Comparison of ENCODE assay signal across 10 mouse cellular contexts in the genomic region with DNA sequence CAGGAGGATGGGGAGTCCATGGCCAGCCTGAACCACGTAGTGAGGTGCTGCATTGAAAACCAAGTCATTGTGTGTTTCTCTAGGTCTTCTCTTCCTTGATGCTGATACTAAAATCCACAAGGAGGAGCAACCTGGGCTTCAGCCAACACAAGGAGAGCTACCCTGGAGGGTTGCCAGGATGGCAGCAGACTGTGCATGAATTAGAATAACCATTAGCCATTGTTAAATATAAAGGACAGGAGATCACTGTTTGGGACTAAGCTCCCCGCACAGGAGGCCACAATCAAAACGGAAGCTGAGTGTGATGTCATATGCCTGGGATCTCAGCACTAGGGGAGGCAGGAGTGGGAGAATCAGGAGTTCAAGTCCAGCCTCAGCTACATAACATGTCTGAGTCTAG. TPM values are rescaled to one million over a fixed set of nuclear protein-coding genes. Genes with fewer than 3 reads are reported as not detected.
DNase-seq lines count a peak whose midpoint lies in the region; ATAC-seq and TF ChIP-seq lines count a peak whose summit lies in the region.
"Had no signal": no experiment of that assay in that cellular context is flagged by ENCODE, and none has a peak within 500 bp of the region (broad histone marks: within the 10 kb centered on the region; RNA-seq: fewer than 3 reads in every experiment).

No protein-coding gene starts in this region.

- WGBS in heart, adult 2 months, result 23% methylated on average over 3 of the region's 3 CpGs
- WGBS in heart, embryonic 11.5 days (ENCODE audit: insufficient replicate concordance), result 49% methylated on average over 3 of the region's 3 CpGs
- WGBS in limb, embryonic 10.5 days, result 59% methylated on average over 3 of the region's 3 CpGs
- 61% methylated on average over 3 of the region's 3 CpGs for WGBS in liver, embryonic 12.5 days (ENCODE audit: insufficient replicate concordance)

- no peaks in the 10 kb centered on the region for H3K27me3 ChIP-seq in heart, adult 2 months (ENCODE audit: control insufficient read depth, insufficient read depth, low read length)
- H3K27me3 ChIP-seq in heart, embryonic 11.5 days (ENCODE audit: control insufficient read depth, insufficient read depth, low read length), result no peaks in the 10 kb centered on the region
- H3K27me3 ChIP-seq in limb, embryonic 10.5 days (ENCODE audit: low read depth, poor library complexity, severe bottlenecking), result no peaks in the 10 kb centered on the region
- no peaks in the 10 kb centered on the region for H3K27me3 ChIP-seq in liver, embryonic 12.5 days (replicated peaks)
- H3K27me3 ChIP-seq: neural tube, embryonic 15.5 days had no signal

- no peak for TF ChIP-seq EP300 in heart, adult 2 months (IDR thresholded peaks at IDR 0.05; ENCODE audit: insufficient read depth, low read depth, low read length)

- no peaks in the 10 kb centered on the region for H3K9me3 ChIP-seq in heart, embryonic 11.5 days (replicated peaks; ENCODE audit: control insufficient read depth, low read length)
- H3K9me3 ChIP-seq in limb, embryonic 10.5 days (replicated peaks), result no peaks in the 10 kb centered on the region
- no peaks in the 10 kb centered on the region for H3K9me3 ChIP-seq in liver, embryonic 12.5 days (replicated peaks)
- H3K9me3 ChIP-seq: neural tube, embryonic 15.5 days had no signal

- no peaks in the 10 kb centered on the region for H3K79me2 ChIP-seq in heart, adult 2 months (replicated peaks; ENCODE audit: control insufficient read depth, insufficient read depth, low read length)

- peak; percentile 33 for TF ChIP-seq CTCF in heart, adult 2 months (IDR thresholded peaks at IDR 0.05)

- no peak overlapping the region for H3K4me3 ChIP-seq in heart, adult 2 months
- H3K4me3 ChIP-seq in heart, embryonic 11.5 days (ENCODE audit: low read depth, low read length), result no peak overlapping the region
- no peak overlapping the region for H3K4me3 ChIP-seq in limb, embryonic 10.5 days
- H3K4me3 ChIP-seq in liver, embryonic 12.5 days, result no peak overlapping the region
- H3K4me3 ChIP-seq: erythroblast, embryonic 14.5 days; neural tube, embryonic 15.5 days had no signal

- no peaks in the 10 kb centered on the region for H3K36me3 ChIP-seq in heart, adult 2 months (ENCODE audit: control insufficient read depth, insufficient read depth, low read length)
- H3K36me3 ChIP-seq in heart, embryonic 11.5 days (ENCODE audit: control insufficient read depth, insufficient read depth, low read length), result no peaks in the 10 kb centered on the region
- H3K36me3 ChIP-seq in limb, embryonic 10.5 days, result no peaks in the 10 kb centered on the region
- H3K36me3 ChIP-seq in liver, embryonic 12.5 days, result no peaks in the 10 kb centered on the region
- H3K36me3 ChIP-seq: neural tube, embryonic 15.5 days had no signal

- peaks cover under 1% of the 10 kb centered on the region for H3K4me1 ChIP-seq in heart, adult 2 months (ENCODE audit: control insufficient read depth, insufficient read depth, low read length)
- H3K4me1 ChIP-seq in heart, embryonic 11.5 days (ENCODE audit: control insufficient read depth, insufficient read depth, low read length), result 0 out of 2 replicates have a peak, but pooled peaks cover 2% of the 10 kb centered on the region
- H3K4me1 ChIP-seq in limb, embryonic 10.5 days, result peaks cover 3% of the 10 kb centered on the region; the same call in 1 of the 2 replicates
- peaks cover 9% of the 10 kb centered on the region for H3K4me1 ChIP-seq in liver, embryonic 12.5 days

- no peak overlapping the region for H3K27ac ChIP-seq in heart, adult 2 months
- no peak overlapping the region for H3K27ac ChIP-seq in heart, embryonic 11.5 days (ENCODE audit: low read depth, low read length)
- no peak overlapping the region for H3K27ac ChIP-seq in limb, embryonic 10.5 days
- no peak overlapping the region for H3K27ac ChIP-seq in liver, embryonic 12.5 days
- H3K27ac ChIP-seq: neural tube, embryonic 15.5 days had no signal

- ATAC-seq in heart, embryonic 11.5 days (replicated peaks; ENCODE audit: insufficient number of reproducible peaks, low FRiP score, low TSS enrichment), result no peak
- ATAC-seq in granulocyte monocyte progenitor cell, adult 5-6 weeks (replicated peaks; ENCODE audit: poor library complexity, severe bottlenecking), result no peak
- ATAC-seq in liver, embryonic 12.5 days, result no peak

- H3K9ac ChIP-seq in heart, adult 2 months (ENCODE audit: low read depth, low read length), result no peak overlapping the region
- H3K9ac ChIP-seq in heart, embryonic 11.5 days (ENCODE audit: low read depth, low read length), result no peak overlapping the region
- H3K9ac ChIP-seq in liver, embryonic 12.5 days, result no peak overlapping the region
- H3K9ac ChIP-seq: neural tube, embryonic 15.5 days had no signal

- TF ChIP-seq POLR2A in heart, adult 2 months (IDR thresholded peaks at IDR 0.05; ENCODE audit: insufficient read depth, low read depth, low read length), result no peak

- H3K4me2 ChIP-seq in heart, embryonic 11.5 days, result no peak overlapping the region
- H3K4me2 ChIP-seq in liver, embryonic 12.5 days, result no peak overlapping the region
- H3K4me2 ChIP-seq: neural tube, embryonic 15.5 days had no signal

- peak; percentile 39 to 56 for DNase-seq in heart, adult 2 months
- peak; percentile 43 for DNase-seq in 3T3-L1 (ENCODE audit: low read depth, low spot score)
- DNase-seq in adrenal gland, postnatal 25 days, result peak; percentile 62
- peak; percentile 21 to 66 for DNase-seq in kidney, adult 8-10 months
- DNase-seq in limb, embryonic 10.5 days (ENCODE audit: low spot score), result no peak

- intact Hi-C loops in heart, adult 2 months (cut with DNase I), result no loop called here

RNA-seq across cellular contexts. Expression of gene Pik3cb, which starts 13.2 kb away (rescaled TPM):
- total RNA-seq in heart, adult 2 months (2021), result 10 to 100 TPM in 1 of 2 experiments, 1 to 10 TPM in 1; 10.0 to 10.8 TPM
- 2.6 and 6.3 TPM in 2 replicates for polyA plus RNA-seq in heart, adult 2 months (2012; rRNA removed)
- 1.3 and 2.5 TPM in 2 replicates for polyA plus RNA-seq in heart, embryonic 11.5 days (2014; fragmentation: Nextera tagmentation; extraction: Ambion mirVana)
- 15.0 and 15.2 TPM in 2 replicates for total RNA-seq in adrenal gland, postnatal 25 days (2021)
- total RNA-seq in granulocyte monocyte progenitor cell, adult 5-6 weeks (2014; fragmentation: Nextera tagmentation), result 9.9 and 10.5 TPM in 2 replicates
- 4.6 and 5.6 TPM in 2 replicates for total RNA-seq in granulocyte monocyte progenitor cell, adult 5-6 weeks (2017)
- polyA plus RNA-seq in limb, embryonic 10.5 days (2016; fragmentation: Nextera tagmentation; extraction: Ambion mirVana), result 0.78 and 1.1 TPM in 2 replicates
- 4.8 and 5.1 TPM in 2 replicates for polyA plus RNA-seq in liver, embryonic 12.5 days (2016; fragmentation: Nextera tagmentation; extraction: Ambion mirVana)
